Mouse (Mus musculus): ENCODE data around the gene Acss2.
"Not testable (repeated sequence)": the region's sequence is repeated elsewhere in the genome, so short reads cannot be mapped to it uniquely, and the experiment has no call there.

- not testable (repeated sequence) for TF ChIP-seq CTCF (IDR thresholded peaks at IDR 0.05; ENCODE audit: borderline replicate concordance, extremely low read depth, insufficient read depth, insufficient read length); POLR2A (IDR thresholded peaks at IDR 0.05; ENCODE audit: borderline replicate concordance, extremely low read depth, insufficient read depth, insufficient read length, poor library complexity, severe bottlenecking)
These were observed 87.5 kb downstream of the Acss2 start for GRCm38 (mm10) chr2:155605236-155605589.

All from brain, embryonic 14.5 days (tissue).